Mouse (Mus musculus) hindbrain, embryonic 13.5 days (tissue): Measurements from ENCODE around the gene Bola1. TPM values are rescaled to one million over a fixed set of nuclear protein-coding genes. Genes with fewer than 3 reads are reported as not detected.

Experiments
- ATAC-seq: fragments of 200-750 bp; cut with Nextera tagmentation; 2 replicates; pipeline ENCODE4 v1.8.0; 2017; ENCODE audit warnings: moderate TSS enrichment; ENCODE audit not compliant: low FRiP score
- H3K27ac ChIP-seq: fragments of 300-500 bp; sonication (generic); 2 replicates; pipeline ENCODE4 v1.5.1; 2015; ENCODE audit warnings: inconsistent platforms, mild to moderate bottlenecking, moderate library complexity
- H3K27me3 ChIP-seq: fragments of 300-500 bp; sonication (generic); 2 replicates; pipeline ENCODE4 v1.6.1; 2015; ENCODE audit warnings: mild to moderate bottlenecking, inconsistent platforms
- H3K36me3 ChIP-seq: fragments of 300-500 bp; sonication (generic); 2 replicates; pipeline ENCODE4 v1.6.1; 2015; ENCODE audit warnings: mild to moderate bottlenecking, inconsistent platforms
- H3K4me1 ChIP-seq: fragments of 300-500 bp; sonication (generic); replicated peaks from 2 replicates; pipeline ENCODE4 v1.6.1; 2015; ENCODE audit warnings: inconsistent platforms
- H3K4me2 ChIP-seq: fragments of 300-500 bp; sonication (generic); 2 replicates; pipeline ENCODE4 v1.6.1; 2015; ENCODE audit warnings: inconsistent platforms, mild to moderate bottlenecking, moderate library complexity
- H3K4me3 ChIP-seq: fragments of 300-500 bp; sonication (generic); 2 replicates; pipeline ENCODE4 v1.5.1; 2015; ENCODE audit warnings: mild to moderate bottlenecking, inconsistent platforms
- H3K9ac ChIP-seq: fragments of 300-500 bp; sonication (generic); 2 replicates; pipeline ENCODE4 v1.6.1; 2015; ENCODE audit warnings: mild to moderate bottlenecking, inconsistent platforms
- H3K9me3 ChIP-seq: fragments of 300-500 bp; sonication (generic); 2 replicates; pipeline ENCODE4 v1.6.1; 2016; ENCODE audit warnings: inconsistent platforms
- WGBS: fragments of 180-500 bp; shearing (Covaris S2); methylation state at CpG from one replicate; pipeline ENCODE4 v1.1.7; 2015; 5-methylcytosine and 5-hydroxymethylcytosine counted together
- polyA plus RNA-seq: library from polyadenylated mRNA; unstranded; fragments of >200 nt; fragmentation: Nextera tagmentation; extraction: Ambion mirVana; gene quantifications from 2 replicates; pipeline ENCODE4 v1.2.1, GENCODE M21; 2015

Bola1 gene
- polyA plus RNA-seq, 1 experiment from 2014 or later = 65.6 TPM

- no peak overlapping the region for H3K9ac ChIP-seq
- WGBS = 92% methylated on average over 4 of the region's 4 CpGs
These were observed 49.2 kb downstream of the Bola1 start for GRCm38 (mm10) chr3:96170276-96170675.

DNA sequence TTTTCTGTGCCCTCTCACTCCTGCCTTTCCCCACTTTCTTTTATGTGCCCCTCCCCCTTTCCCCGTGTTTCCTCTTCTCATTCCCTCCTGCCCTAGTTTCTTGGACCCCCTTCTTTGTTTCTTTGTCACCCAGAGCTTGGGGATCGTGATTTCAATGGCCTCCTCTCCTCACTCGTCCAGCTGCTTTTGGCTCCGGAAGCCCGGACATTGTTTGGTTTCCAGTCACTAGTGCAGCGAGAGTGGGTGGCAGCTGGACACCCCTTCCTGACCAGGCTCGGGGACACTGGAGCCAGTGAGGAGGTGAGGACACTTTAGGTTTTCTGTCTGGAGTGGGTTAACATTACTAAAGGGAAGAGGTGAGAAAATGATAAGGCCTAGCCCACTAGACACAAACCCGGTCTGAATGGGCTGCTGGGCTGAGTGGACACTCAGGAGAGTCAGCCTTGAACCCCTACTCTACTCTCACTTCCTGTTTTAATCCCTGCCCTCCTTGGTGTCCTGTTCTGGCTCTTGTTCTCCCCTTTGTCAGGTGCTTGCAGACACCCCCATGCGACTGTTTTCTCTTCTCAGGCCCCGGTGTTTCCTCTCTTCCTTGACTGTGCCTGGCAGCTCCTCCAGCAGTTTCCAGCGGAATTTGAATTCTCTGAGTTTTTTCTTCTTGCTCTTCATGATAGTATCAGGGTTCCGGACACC, 50.9 kb downstream of the Bola1 start:
- H3K27me3 ChIP-seq = no peaks in the 10 kb centered on the region
- peaks cover 3% of the 10 kb centered on the region; the same call in 1 of the 2 replicates for H3K36me3 ChIP-seq
- WGBS = 69% methylated on average over 12 of the region's 12 CpGs
- H3K9me3 ChIP-seq = no peaks in the 10 kb centered on the region
- no peak overlapping the region for H3K27ac ChIP-seq
- ATAC-seq = no peak
- peaks cover 25% of the 10 kb centered on the region for H3K4me1 ChIP-seq
- H3K4me2 ChIP-seq = no peak overlapping the region
- H3K4me3 ChIP-seq = no peak overlapping the region
- H3K9ac ChIP-seq = no peak overlapping the region

More at GRCm38 (mm10) chr3:96170276-96170675, 49.2 kb downstream of the Bola1 start:
- Histone ChIP-seq H3K27ac (no peak overlapping the region), H3K36me3 (peaks cover 18% of the 10 kb centered on the region), H3K27me3 (no peaks in the 10 kb centered on the region), H3K4me2 (no peak overlapping the region), H3K4me1 (peaks cover 41% of the 10 kb centered on the region), H3K4me3 (no peak overlapping the region), H3K9me3 (no peaks in the 10 kb centered on the region)
- no peak for ATAC-seq

GRCm38 (mm10) chr3:96163040-96163439, 56.5 kb downstream of the Bola1 start:
- Histone ChIP-seq H3K4me1 (peaks cover 29% of the 10 kb centered on the region), H3K27me3 (peaks cover 5% of the 10 kb centered on the region; the same call in 1 of the 2 replicates), H3K9ac (no peak overlapping the region), H3K4me2 (peak overlapping the region; percentile 88), H3K36me3 (peaks cover 1% of the 10 kb centered on the region; the same call in 1 of the 2 replicates), H3K4me3 (no peak overlapping the region), H3K9me3 (no peaks in the 10 kb centered on the region), H3K27ac (no peak overlapping the region)
- 88% methylated on average over 6 of the region's 6 CpGs for WGBS
- no peak for ATAC-seq

GRCm38 (mm10) chr3:96161869-96162840, 57.4 kb downstream of the Bola1 start, which contains the start of gene Mtmr11:
Gene Mtmr11, plus strand, starts transcription at chr3:96162004.
- peak within 1 kb of the TSS; percentile 88 for H3K4me2 ChIP-seq
- H3K27me3 ChIP-seq = peaks cover 5% of the 10 kb centered on the region; the same call in 1 of the 2 replicates
- peak; percentile 30; the same call in 1 of the 2 replicates for ATAC-seq
- H3K4me3 ChIP-seq = peak within 1 kb of the TSS; percentile 39
- H3K36me3 ChIP-seq = no peaks in the 10 kb centered on the region
- H3K9me3 ChIP-seq = no peaks in the 10 kb centered on the region
- WGBS = 5% methylated on average over 16 of the region's 16 CpGs
- H3K9ac ChIP-seq = peak within 1 kb of the TSS; percentile 73
- H3K27ac ChIP-seq = peak within 1 kb of the TSS; percentile 19; the same call in 1 of the 2 replicates
- H3K4me1 ChIP-seq = peaks cover 29% of the 10 kb centered on the region

DNA sequence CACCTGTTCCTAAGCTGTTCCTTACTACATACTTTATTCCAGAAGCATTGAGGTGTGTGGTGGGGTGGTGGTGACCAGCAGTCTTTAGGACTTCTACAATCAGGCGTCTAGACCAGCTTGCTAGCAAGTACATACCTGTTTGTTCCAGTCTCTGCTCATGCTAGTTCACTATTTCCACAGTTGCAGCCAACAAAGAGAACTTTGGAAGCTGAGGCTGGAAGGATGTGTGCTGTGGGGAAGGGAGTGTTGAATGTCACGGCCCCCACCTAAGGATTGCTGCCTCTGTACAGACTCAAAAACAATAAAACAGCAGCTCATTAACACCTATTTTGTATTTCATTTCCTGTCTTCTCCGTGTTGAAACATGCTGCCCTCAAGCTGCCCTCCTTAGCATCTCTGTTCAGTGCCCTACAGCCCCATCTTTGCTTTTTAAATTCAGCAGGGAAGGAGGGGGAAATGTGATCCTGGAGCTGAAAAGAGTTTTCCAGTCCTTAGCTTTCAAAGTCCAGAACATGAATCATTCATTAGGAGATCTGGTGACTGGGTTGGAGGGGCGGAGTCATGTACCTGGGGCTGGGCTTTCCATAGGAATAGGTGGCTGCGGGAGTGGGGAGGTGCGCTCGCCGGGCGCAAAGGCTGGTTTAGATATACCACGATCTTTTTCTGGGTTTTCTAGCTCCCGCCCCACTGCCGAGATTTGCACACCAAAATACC, 58.5 kb downstream of the Bola1 start:
- Histone ChIP-seq H3K4me3 (peak overlapping the region; percentile 39), H3K36me3 (peaks cover 3% of the 10 kb centered on the region), H3K9ac (peak overlapping the region; percentile 73), H3K4me2 (peak overlapping the region; percentile 88), H3K4me1 (peaks cover 29% of the 10 kb centered on the region), H3K27me3 (peaks cover 5% of the 10 kb centered on the region; the same call in 1 of the 2 replicates), H3K27ac (peak overlapping the region; percentile 19; the same call in 1 of the 2 replicates), H3K9me3 (no peaks in the 10 kb centered on the region)
- WGBS = 2% methylated on average over 12 of the region's 12 CpGs
- ATAC-seq = peak; percentile 75

DNA sequence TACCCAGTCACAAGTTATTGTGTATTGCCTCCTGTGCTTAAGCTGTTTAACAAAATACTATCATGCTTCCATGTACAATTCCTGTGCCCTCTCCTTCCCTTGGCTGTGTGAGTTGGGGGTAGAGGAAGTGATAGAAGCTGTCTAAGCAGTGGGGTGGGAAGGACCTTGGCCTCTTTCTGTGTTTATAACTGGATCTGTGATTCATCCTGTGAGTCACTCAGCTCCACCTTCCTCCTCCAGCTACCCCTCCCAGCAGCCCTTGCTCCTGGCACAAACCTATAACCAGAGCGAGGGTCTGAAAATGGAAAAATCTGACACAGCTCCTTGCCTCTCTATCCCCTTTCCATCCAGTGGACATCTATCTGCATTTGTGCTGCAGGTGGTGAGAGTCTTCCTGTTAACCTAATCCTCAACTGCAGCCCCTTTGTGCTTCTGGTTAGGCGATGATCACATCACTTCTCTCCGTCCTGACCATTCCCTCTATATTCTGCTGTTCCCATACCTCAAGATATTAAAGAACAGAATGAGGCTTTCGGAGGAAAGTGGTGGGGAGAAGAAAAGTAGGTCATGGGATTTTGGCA, 59.2 kb downstream of the Bola1 start:
- ATAC-seq = no peak
- H3K4me3 ChIP-seq = no peak overlapping the region
- H3K27ac ChIP-seq = 0 out of 2 replicates have a peak overlapping the region, but pooled peaks have one; percentile 19

GRCm38 (mm10) chr3:96159820-96160219, 59.7 kb downstream of the Bola1 start:
- H3K36me3 ChIP-seq = peaks cover 14% of the 10 kb centered on the region
- no peak overlapping the region for H3K4me3 ChIP-seq
- peaks cover 5% of the 10 kb centered on the region; the same call in 1 of the 2 replicates for H3K27me3 ChIP-seq
- H3K27ac ChIP-seq = no peak overlapping the region
- H3K4me1 ChIP-seq = peaks cover 29% of the 10 kb centered on the region
- H3K4me2 ChIP-seq = peak overlapping the region; percentile 88; the same call in 1 of the 2 replicates
- peak overlapping the region; percentile 73; the same call in 1 of the 2 replicates for H3K9ac ChIP-seq
- WGBS = 91% methylated on average over 4 of the region's 4 CpGs
- ATAC-seq = no peak
- H3K9me3 ChIP-seq = no peaks in the 10 kb centered on the region

More for the DNA sequence above, 59.2 kb downstream of the Bola1 start:
- WGBS = 67% methylated on average over 4 of the region's 4 CpGs
- peaks cover 9% of the 10 kb centered on the region for H3K36me3 ChIP-seq
- no peaks in the 10 kb centered on the region for H3K9me3 ChIP-seq
- peaks cover 5% of the 10 kb centered on the region; the same call in 1 of the 2 replicates for H3K27me3 ChIP-seq
- H3K9ac ChIP-seq = peak overlapping the region; percentile 73
- peak overlapping the region; percentile 88 for H3K4me2 ChIP-seq
- H3K4me1 ChIP-seq = peaks cover 29% of the 10 kb centered on the region

DNA sequence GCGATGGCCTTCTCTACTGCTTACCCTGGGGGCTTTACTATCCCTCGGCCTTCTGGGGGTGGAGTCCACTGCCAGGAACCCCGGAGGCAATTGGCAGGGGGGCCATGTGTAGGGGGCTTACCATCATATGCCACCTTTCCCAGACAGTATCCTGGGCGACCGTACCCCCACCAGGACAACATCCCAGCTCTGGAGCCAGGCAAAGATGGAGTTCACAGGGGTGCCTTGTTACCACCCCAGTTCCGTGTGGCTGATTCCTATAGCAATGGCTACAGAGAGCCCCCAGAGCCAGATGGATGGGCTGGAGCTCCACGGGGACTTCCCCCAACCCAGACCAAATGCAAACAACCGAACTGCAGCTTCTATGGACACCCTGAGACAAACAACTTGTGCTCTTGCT, 64.0 kb downstream of the Bola1 start:
- no peak for ATAC-seq
- H3K4me3 ChIP-seq = no peak overlapping the region
- H3K27ac ChIP-seq = no peak overlapping the region
- H3K4me1 ChIP-seq = peaks cover 8% of the 10 kb centered on the region
- H3K4me2 ChIP-seq = no peak overlapping the region
- peaks cover 56% of the 10 kb centered on the region for H3K36me3 ChIP-seq
- no peak overlapping the region for H3K9ac ChIP-seq
- H3K27me3 ChIP-seq = peaks cover 3% of the 10 kb centered on the region; the same call in 1 of the 2 replicates
- H3K9me3 ChIP-seq = no peaks in the 10 kb centered on the region
- 86% methylated on average over 8 of the region's 8 CpGs for WGBS

GRCm38 (mm10) chr3:96152611-96153010, 66.9 kb downstream of the Bola1 start:
- H3K4me2 ChIP-seq = no peak overlapping the region
- H3K4me1 ChIP-seq = no peaks in the 10 kb centered on the region
- no peak for ATAC-seq
- no peak overlapping the region for H3K27ac ChIP-seq
- 96% methylated on average over 5 of the region's 5 CpGs for WGBS
- peaks cover 56% of the 10 kb centered on the region for H3K36me3 ChIP-seq
- H3K4me3 ChIP-seq = no peak overlapping the region
- no peak overlapping the region for H3K9ac ChIP-seq
- no peaks in the 10 kb centered on the region for H3K9me3 ChIP-seq
- H3K27me3 ChIP-seq = no peaks in the 10 kb centered on the region

- 90% methylated on average over 7 of the region's 7 CpGs for WGBS
- H3K9ac ChIP-seq = no peak overlapping the region
- no peak for ATAC-seq
- no peak overlapping the region for H3K27ac ChIP-seq
- no peaks in the 10 kb centered on the region for H3K9me3 ChIP-seq
- no peaks in the 10 kb centered on the region for H3K27me3 ChIP-seq
- H3K4me3 ChIP-seq = no peak overlapping the region
- no peaks in the 10 kb centered on the region for H3K4me1 ChIP-seq
- H3K4me2 ChIP-seq = no peak overlapping the region
- peaks cover 56% of the 10 kb centered on the region for H3K36me3 ChIP-seq
These were observed 67.7 kb downstream of the Bola1 start for GRCm38 (mm10) chr3:96151836-96152235.

- Histone ChIP-seq H3K4me2 (no peak overlapping the region), H3K27me3 (no peaks in the 10 kb centered on the region), H3K9ac (no peak overlapping the region), H3K36me3 (peaks cover 42% of the 10 kb centered on the region), H3K9me3 (no peaks in the 10 kb centered on the region), H3K27ac (no peak overlapping the region), H3K4me1 (no peaks in the 10 kb centered on the region), H3K4me3 (no peak overlapping the region)
- WGBS = 28% methylated on average over 5 of the region's 5 CpGs
- no peak for ATAC-seq
These were observed 71.6 kb downstream of the Bola1 start for GRCm38 (mm10) chr3:96147950-96148349.
